Mouse (Mus musculus) brain, adult 2 months (tissue): ENCODE data around the gene Nf1.

ENCODE experiments used
- DNase-seq: peaks from one replicate; pipeline ENCODE4 v3.0.0; 2011; ENCODE audit warnings: low read depth, low spot score

Gene Nf1

DNA sequence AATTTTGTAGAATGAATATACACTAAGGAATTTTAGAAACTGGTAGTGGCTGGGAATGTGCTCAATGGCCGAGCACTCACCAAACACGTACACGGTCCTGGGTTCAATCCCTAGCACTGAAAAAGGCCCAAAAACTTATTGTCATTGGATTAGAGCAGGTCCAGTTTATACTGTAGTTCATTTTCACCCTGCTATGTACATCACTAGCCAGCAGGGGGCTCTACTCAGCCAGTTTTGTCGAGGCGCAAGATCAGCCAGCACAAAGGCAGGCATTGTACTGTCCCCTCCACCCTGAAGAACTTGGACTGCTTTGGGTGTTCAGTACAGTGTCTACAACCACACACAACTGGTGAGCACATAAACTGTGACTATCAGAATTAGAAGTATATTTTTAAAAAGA lies 244.7 kb downstream of the Nf1 start:
- DNase-seq: peak; percentile 92

DNA sequence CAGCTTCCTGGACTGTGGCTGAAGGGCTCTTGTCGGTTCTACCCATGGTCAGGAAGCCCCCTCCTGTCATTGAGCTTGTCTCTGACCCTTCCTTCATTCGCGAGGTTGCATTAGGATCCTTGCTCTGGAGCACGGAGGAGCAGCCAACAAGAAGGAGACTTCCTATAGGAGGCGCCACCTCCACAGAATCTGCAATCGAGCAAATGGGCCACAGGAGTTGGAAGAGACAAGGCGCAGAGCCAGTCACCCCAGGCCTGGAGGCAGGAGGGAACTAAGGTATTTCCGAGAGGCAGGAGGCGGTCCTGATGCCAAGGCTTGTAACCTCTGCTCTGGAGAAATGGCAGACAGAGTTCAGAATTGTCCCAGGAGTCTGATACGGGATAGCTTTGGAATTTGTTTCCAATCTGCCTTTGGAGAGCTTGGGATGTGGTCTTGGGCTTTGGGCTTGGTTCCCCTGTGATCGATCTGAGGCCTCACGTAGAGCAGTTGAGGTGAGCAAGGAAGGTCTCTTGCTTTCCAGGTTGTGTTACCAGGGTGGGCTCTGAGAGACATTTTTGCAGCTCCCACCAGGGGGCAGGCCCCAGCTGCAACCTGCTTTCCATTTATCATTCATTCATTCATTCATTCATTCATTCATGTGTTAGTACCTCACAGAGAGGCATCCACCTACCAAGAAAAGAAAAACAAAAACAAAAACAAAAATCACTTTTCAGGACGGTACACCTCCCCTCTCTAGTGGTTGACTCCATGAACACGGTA lies 250.0 kb downstream of the Nf1 start:
- DNase-seq: peak; percentile 77

DNA sequence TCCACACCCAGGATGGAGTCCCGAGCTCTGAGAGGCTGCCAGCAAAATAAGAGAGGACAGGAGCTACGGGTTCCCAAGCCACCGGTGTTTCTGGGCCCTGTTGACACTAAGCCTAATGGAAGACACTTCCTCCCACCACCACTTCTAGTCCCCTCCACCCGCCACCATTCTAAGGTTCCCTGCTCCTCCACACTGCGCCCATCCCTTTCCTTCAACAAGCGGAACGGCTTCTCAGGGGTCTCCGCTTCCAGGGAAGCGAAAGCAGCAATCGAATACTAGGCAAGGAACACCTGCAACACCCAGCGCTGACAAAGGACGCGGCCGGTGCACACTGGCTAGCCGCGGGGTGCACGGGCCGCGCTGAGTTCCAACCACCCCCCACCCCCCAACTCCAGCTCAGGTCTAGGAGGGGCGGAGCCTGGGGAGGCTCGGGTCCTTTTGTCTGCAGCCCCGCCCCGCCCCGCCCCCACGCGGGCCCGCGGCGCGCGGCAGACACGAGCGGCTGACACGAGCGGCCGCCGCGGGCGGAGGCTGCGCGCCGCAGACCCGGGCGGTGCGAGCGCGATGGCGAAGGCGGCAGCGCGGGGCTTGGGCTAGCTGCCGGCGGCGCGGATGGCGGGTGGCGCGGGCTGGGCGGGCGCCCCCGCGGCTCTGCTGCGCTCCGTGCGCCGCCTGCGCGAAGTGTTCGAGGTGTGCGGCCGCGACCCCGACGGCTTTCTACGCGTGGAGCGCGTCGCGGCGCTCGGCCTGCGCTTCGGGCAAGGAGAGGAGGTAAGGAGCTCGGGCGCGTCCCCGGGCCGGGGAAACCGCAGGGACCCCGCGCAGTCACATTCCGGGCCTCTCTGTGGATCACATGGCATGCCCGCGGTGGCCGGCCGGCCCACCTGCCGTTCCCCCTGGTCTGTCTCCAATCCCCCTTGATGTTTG lies 251.4 kb downstream of the Nf1 start, which contains the start of gene Rab11fip4:
Gene Rab11fip4 (plus strand): TSS at position 549 of the 927 bp plus-strand sequence.
- peak; percentile 81 for DNase-seq

DNA sequence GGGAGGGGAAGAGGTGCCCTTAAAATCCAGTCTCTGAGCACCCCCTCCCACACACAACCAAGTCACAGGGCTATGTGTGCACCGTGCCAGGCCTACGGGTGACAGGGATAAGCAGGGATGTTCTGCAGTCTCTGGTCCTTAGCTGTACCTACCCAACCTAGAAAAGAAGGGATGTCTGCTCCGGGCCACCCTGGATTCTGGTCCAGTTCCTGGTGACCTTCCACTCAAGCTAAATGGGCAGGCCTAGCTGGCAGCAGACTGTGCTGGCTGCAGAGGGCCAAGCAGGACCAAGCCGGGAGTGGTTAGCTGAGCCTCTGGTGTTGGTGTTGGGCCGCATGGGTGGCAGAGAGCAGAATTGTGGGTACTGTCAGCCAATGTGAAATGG lies 252.1 kb downstream of the Nf1 start:
- peak; percentile 79 for DNase-seq

DNA sequence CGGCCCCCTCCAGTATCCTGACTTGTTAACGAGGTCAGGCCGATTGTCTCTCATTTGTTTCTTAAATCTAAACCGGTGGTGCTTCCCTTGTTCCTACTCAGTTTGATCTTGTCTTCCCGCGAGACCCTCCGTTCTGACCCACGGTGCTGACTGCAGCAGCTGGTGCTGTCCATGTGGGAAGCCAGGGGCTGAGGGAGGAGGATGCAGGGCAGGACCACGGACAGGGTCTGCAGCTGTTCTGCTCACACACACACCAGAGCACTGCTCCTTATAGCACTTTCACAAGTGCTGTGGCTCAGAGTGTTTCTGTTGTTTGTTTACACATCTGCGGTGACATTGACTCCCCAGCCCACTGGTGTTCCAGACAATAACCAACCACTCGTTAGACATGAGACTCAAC lies 254.0 kb downstream of the Nf1 start:
- DNase-seq: no peak

DNA sequence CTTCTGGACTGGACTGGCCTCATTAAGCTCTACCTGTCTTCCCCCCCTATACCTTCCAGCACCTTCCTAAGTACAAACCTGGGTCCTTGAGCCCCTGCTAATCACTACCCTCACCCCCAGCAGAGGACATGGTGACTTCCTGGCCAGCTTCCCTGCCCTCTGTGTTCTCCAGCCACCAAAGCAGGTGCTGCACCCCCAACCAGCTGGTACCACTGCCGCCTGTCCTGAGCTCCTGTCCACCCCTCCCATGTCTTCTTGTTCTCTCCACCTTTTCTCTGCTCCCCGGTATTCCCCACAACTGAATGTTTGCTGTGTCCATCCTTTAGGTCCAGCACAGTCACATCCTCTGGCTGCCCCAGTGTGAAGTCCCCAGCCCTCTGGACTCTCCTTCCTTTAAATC lies 271.0 kb downstream of the Nf1 start:
- no peak for DNase-seq

DNA sequence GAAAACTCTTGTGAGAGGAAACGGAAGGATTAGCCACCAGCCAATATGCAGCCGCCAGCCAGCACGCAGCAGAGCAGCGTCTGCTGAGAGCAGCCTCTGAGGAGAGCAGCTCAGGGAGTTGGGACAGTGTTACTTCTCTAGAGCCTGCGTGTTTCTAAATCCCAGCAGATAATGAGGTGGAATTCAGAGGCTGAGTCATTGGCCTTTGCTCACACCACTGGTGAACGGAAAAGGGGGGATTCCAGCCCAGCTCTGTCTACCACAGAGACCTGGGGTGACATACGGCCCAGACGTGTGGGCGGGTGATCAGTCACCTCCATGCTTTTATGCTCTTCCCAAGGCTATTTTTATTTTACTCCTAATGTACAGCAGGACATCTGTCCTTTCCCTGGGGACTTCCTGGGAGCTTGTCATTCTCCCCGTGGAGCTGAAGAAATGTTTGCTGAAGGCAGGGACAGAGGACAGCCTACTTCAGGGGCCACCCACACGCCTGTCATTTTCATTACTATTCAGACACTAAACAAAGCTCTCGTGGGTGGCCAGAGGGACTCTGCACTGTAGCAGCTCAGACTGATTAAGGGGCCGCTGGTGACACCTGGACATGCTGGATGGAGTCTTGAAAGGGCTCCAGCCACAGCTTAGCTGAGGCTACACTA lies 271.6 kb downstream of the Nf1 start:
- DNase-seq: peak; percentile 87

DNA sequence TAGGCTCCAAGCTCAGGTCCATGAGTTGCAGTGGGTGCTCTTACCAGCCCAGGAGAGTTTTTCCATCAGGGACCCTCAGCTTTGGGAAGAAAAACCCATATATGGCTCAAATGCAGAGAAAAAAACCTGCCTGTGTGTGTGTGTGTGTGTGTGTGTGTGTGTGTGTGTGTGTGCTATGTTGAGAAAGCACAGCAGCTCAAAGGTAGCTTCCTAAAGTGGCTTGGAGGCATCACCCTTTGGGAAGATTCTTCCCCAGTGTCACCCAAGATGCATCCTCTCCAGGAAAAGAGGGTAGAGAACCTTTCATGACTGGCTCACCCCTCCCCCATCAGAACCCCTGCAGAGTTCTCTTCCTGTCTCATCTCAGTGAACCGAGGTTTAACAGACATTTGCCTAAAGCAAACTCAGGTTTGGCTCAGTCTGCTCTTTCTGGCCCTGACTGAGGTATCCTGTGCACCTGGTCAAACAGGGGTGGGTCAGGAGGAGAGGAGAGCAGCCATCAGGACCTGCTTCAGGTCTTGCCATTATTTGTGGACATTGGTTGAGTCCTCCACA lies 272.6 kb downstream of the Nf1 start:
- DNase-seq: no peak

DNA sequence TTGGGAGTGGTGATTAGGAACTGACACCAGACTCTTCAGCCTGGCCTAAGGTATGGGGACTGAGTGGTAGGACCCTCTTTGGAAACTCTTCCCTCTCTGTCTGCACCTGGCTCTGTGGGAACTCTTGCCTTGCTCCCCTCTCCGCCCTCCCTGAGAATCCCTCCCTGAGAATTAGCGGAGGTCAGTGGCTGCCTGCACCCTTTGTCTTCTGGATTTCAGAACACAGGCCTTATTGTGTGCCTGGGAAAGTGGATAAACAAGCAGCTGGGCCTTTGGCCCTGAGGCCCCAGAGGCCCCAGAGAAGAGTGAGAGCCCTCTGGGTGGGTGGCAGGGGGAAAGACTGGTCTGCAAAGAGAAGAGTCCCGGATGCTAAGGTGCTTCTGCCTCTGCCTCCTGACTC lies 273.6 kb downstream of the Nf1 start:
- DNase-seq: peak; percentile 65

DNA sequence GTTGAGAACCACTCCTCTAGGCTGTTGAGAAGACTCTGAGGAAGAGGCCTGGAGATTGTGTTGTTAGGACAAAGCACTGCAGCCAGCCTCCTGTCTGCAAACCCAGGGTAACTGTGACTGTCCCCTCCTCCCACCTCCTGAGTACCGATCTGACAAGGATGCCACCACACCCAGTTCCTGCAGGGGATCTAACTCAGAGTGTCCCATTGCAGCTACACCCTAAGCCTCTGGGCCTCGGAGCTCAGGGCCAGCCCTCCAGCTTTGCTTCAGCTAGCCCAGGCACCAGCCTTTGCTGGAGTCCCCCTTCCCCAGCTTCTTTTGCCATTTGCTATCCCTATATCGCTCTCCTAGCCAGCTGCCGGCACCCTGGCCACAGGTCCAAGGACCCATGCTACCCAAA lies 274.2 kb downstream of the Nf1 start:
- DNase-seq: no peak

DNA sequence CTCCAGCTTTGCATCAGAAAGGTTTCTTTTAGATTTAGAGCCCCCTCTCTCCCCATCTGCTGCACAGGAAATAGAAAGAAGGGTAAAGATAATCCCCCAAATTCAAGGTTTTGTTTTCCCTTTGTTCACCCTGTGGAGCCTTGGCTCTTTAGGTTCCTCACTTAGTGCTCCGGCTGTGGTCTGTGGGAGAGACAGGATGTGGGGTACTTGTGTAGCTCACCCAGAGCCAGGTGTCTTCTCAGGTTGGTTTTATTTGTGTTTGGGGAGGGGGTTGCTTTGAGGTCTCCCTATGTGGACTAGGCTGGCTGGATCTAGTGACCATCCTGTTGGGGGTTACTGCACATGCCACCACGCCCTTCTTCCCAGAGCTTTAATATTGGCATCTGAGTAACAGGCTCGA lies 275.4 kb downstream of the Nf1 start:
- DNase-seq: no peak

DNA sequence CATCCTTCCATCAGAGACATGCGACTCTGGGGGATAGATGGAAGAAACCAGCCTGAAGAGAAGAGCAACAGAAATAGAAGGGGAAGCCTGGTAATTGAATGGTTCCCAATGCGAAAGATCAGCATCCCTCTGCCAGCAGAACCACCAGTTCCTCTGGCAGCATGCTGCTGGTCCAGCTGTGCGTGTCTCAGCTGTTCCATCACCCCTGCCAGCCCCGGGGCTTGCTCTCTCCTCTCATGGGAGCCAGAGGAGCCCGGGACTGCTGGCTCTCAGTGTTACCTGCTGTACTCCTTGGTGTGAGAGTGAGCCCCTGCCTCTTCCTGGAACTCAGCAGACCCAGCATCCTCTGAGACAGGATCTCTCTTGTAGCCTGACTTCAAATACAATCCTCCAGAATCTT lies 276.4 kb downstream of the Nf1 start:
- DNase-seq: peak; percentile 56

DNA sequence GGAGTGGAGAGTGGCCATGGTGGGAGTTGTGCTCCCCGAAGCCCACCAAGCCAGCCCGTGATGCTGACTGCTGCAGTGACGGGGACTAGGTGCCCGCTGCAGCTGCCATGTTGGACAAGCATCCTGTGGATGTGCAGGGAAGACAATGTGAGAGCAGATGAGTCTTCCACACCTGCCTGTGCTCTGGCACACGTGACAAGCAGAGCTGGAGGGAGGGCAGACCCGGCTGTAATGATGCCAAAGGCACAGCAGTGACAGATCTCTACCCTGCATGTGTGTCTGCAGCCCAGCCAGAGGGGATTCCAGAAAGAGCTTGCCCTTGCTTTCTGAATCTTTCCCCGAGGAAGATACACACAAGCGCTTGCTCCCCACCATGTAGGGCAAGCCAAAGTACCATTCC lies 278.5 kb downstream of the Nf1 start:
- no peak for DNase-seq

DNA sequence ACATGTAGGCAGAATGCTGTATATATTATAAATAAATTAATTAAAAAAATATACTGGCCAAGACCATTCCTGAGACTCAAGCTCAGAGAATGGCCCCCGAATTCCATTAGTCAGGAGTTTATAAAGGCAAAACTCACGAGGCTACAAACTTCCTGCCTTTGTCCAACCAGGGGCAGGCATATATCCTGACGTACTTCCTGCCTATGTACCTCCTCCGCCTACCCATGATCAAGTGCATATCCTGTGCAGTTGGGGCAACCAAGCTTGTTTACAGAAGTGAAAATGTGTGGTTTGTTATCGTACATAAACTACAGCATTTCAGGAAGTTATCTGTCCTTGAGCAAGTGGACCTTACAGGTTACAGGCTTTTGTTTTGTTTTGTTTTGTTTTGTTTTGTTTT lies 283.5 kb downstream of the Nf1 start:
- DNase-seq: no peak

DNA sequence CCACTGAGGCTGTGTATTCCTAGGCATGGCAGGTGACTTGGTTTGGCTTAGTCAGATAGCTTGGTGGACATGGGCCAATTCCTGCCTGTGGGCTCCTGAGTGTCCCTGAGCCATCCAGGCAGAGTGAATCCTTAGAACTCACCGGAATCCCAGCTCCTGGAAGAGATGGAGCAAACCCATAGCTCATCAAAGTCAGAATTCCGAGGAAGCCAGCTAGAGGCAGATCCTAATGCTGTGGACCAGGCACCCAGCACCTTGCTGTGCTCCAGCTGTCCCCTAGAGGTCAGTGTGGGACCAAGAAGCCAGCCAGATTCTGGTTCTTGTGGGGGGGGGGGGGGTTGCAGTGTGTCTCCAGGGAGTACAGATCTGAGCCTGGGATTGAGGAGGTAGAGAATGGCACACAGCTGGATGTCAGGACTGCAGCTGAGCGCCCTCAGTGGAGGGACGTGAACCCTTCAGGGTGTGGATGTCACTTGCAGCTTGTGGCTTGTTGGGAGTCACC lies 285.4 kb downstream of the Nf1 start:
- DNase-seq: peak; percentile 89

DNA sequence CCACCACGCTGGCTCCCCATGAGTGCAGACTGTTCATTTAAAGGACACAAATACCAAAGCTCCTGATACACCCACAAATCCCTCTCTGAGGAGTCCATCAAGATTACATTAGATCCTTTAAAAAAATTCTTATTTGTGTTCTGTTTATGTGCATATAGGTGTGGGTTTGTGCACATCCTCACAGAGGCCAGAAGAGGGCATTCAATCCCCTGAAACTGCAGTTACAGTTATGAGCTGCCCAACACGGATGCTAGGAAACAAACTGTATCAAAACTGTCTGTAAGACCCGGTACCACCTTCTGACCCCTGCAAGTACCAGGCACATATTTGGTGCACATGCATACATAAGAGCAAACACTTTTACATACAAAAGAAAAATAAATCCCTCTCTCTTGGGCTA lies 289.2 kb downstream of the Nf1 start:
- DNase-seq: no peak

DNA sequence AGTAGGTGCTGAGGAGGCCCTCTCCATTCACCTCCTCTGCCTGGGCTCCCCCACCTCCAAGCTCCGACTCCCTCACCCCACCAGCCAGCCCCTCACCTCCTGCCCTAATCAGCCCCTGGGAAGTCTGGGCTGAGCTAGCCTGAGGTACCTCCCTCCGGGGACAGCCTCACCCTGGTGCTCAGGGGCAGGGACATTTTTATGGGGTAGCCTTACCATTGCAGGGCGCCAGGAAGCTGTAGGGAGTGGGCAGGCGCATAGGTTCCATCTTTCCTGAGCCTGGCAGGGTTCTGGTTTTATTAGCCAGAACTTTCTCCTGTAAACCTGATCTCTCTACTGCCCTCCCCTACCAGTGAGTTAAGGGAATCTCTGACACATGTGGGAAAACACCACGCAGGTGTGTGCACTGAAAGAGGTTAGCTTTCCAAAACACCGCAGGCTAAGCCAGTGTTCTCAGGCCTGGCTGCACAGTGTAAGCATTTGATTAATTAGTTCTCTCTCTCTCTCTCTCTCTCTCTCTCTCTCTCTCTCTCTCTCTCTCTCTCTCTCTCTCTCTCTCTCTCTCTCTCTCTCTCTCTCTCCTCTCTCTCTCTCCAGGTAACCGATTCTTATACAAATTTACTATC lies 290.4 kb downstream of the Nf1 start:
- no peak for DNase-seq

DNA sequence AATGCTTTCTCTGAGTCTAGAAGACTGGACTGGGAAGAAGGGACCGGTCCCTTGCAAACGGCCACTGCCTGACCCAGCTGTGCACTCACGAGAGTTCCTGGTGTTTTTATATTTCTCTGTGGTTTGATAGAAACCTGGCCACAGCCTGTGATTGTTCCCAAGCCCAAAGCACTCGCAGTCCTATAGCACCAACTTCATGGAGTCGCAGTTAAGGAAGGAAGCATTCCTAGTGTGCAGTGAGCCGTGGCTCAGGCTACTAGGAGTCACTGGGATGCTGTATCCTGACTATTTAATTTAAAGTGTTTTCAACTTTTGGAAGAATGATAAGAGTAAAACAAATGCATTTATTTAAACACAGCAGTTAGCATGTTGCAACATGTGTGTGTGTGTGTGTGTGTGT lies 291.0 kb downstream of the Nf1 start:
- DNase-seq: no peak
